Mouse (Mus musculus) liver, embryonic 13.5 days (tissue): ENCODE results near the gene Ttc41. TPM values are rescaled to one million over a fixed set of nuclear protein-coding genes. Genes with fewer than 3 reads are reported as not detected.
A peak's percentile ranks its signal among the peaks of the same experiment; 100 is the strongest.

Source experiments
- ATAC-seq: fragments of 200-750 bp; cut with Nextera tagmentation; 2 replicates; pipeline ENCODE4 v1.8.0; 2017; ENCODE audit warnings: low read depth, mild to moderate bottlenecking, moderate number of reproducible peaks, moderate library complexity
- DNase-seq: peaks from one replicate; pipeline ENCODE4 v3.0.0; 2022
- H3K27ac ChIP-seq: fragments of 300-500 bp; sonication (generic); 2 replicates; pipeline ENCODE4 v1.5.1; 2015; ENCODE audit warnings: moderate library complexity, mild to moderate bottlenecking, inconsistent platforms
- H3K27me3 ChIP-seq: fragments of 300-500 bp; sonication (generic); 2 replicates; pipeline ENCODE4 v1.6.1; 2015; ENCODE audit warnings: mild to moderate bottlenecking, inconsistent platforms
- H3K36me3 ChIP-seq: fragments of 300-500 bp; sonication (generic); 2 replicates; pipeline ENCODE4 v1.6.1; 2015; ENCODE audit warnings: mild to moderate bottlenecking, inconsistent platforms
- H3K4me1 ChIP-seq: fragments of 300-500 bp; sonication (generic); replicated peaks from 2 replicates; pipeline ENCODE4 v1.6.1; 2015; ENCODE audit warnings: inconsistent platforms
- H3K4me2 ChIP-seq: fragments of 300-500 bp; sonication (generic); 2 replicates; pipeline ENCODE4 v1.6.1; 2015; ENCODE audit warnings: inconsistent platforms, mild to moderate bottlenecking, moderate library complexity
- H3K4me3 ChIP-seq: fragments of 300-500 bp; sonication (generic); replicated peaks from 2 replicates; pipeline ENCODE4 v1.5.1; 2015; ENCODE audit warnings: mild to moderate bottlenecking, inconsistent platforms
- H3K9ac ChIP-seq: fragments of 300-500 bp; sonication (generic); 2 replicates; pipeline ENCODE4 v1.6.1; 2015; ENCODE audit warnings: mild to moderate bottlenecking, inconsistent platforms
- H3K9me3 ChIP-seq: fragments of 300-500 bp; sonication (generic); replicated peaks from 2 replicates; pipeline ENCODE4 v1.6.1; 2016; ENCODE audit warnings: inconsistent platforms
- WGBS: fragments of 180-500 bp; shearing (Covaris S2); methylation state at CpG from one replicate; pipeline ENCODE4 v1.1.7; 2015; ENCODE audit not compliant: insufficient replicate concordance; 5-methylcytosine and 5-hydroxymethylcytosine counted together
- polyA plus RNA-seq: library from polyadenylated mRNA; unstranded; fragments of >200 nt; fragmentation: Nextera tagmentation; extraction: Ambion mirVana; gene quantifications from 2 replicates; pipeline ENCODE4 v1.2.1, GENCODE M21; 2015

Gene Ttc41
- polyA plus RNA-seq, 1 experiment from 2014 or later = 0.69 TPM

- Histone ChIP-seq H3K9ac (peak overlapping the region; percentile 76), H3K4me2 (peak overlapping the region; percentile 83), H3K9me3 (no peaks in the 10 kb centered on the region), H3K36me3 (peaks cover 29% of the 10 kb centered on the region), H3K27ac (peak overlapping the region; percentile 90), H3K27me3 (no peaks in the 10 kb centered on the region), H3K4me3 (peak overlapping the region; percentile 89), H3K4me1 (peaks cover 51% of the 10 kb centered on the region)
- WGBS = 2% methylated on average over 33 of the region's 33 CpGs
- DNase-seq (peak; percentile 80), ATAC-seq (peak; percentile 76)
These were observed 526 bp downstream of the Ttc41 start for GRCm38 (mm10) chr10:86705922-86706752.

GRCm38 (mm10) chr10:86707134-86707533 is 1.5 kb downstream of the Ttc41 start:
- DNase-seq = no peak
- 61% methylated on average over 3 of the region's 3 CpGs for WGBS
- H3K4me3 ChIP-seq = peak overlapping the region; percentile 89; the same call in 1 of the 2 replicates
- H3K9ac ChIP-seq = peak overlapping the region; percentile 76
- no peaks in the 10 kb centered on the region for H3K9me3 ChIP-seq
- H3K36me3 ChIP-seq = peaks cover 20% of the 10 kb centered on the region
- H3K27ac ChIP-seq = peak overlapping the region; percentile 90; the same call in 1 of the 2 replicates
- H3K4me1 ChIP-seq = peaks cover 43% of the 10 kb centered on the region
- peak overlapping the region; percentile 83 for H3K4me2 ChIP-seq
- ATAC-seq = no peak
- H3K27me3 ChIP-seq = no peaks in the 10 kb centered on the region

- H3K4me3 ChIP-seq = no peak overlapping the region
- no peak for DNase-seq
- no peaks in the 10 kb centered on the region for H3K36me3 ChIP-seq
- no peak for ATAC-seq
- no peak overlapping the region for H3K4me2 ChIP-seq
- WGBS = 73% methylated on average over 3 of the region's 3 CpGs
- H3K9ac ChIP-seq = no peak overlapping the region
- H3K27me3 ChIP-seq = no peaks in the 10 kb centered on the region
- no peak overlapping the region for H3K27ac ChIP-seq
- H3K9me3 ChIP-seq = no peaks in the 10 kb centered on the region
- peaks cover 10% of the 10 kb centered on the region for H3K4me1 ChIP-seq
These were observed 6.5 kb downstream of the Ttc41 start for GRCm38 (mm10) chr10:86712156-86712555.

- H3K36me3 ChIP-seq = no peaks in the 10 kb centered on the region
- peaks cover 18% of the 10 kb centered on the region for H3K4me1 ChIP-seq
- H3K27me3 ChIP-seq = no peaks in the 10 kb centered on the region
- peak overlapping the region; percentile 67 for H3K4me2 ChIP-seq
- peak; percentile 77 for ATAC-seq
- H3K9me3 ChIP-seq = no peaks in the 10 kb centered on the region
- no peak overlapping the region; the same call in 1 of the 2 replicates for H3K9ac ChIP-seq
- H3K27ac ChIP-seq = peak overlapping the region; percentile 29
- peak overlapping the region; percentile 43 for H3K4me3 ChIP-seq
- peak; percentile 41 for DNase-seq
- 4% methylated on average over 12 of the region's 12 CpGs for WGBS
These were observed 22.0 kb downstream of the Ttc41 start for GRCm38 (mm10) chr10:86727548-86727980.

- DNase-seq = no peak
- WGBS = 71% methylated on average over 3 of the region's 3 CpGs
- H3K27me3 ChIP-seq = no peaks in the 10 kb centered on the region
- peak overlapping the region; percentile 67 for H3K4me2 ChIP-seq
- H3K36me3 ChIP-seq = no peaks in the 10 kb centered on the region
- no peaks in the 10 kb centered on the region for H3K9me3 ChIP-seq
- H3K4me3 ChIP-seq = no peak overlapping the region
- no peak overlapping the region for H3K9ac ChIP-seq
- H3K27ac ChIP-seq = peak overlapping the region; percentile 29
- ATAC-seq = no peak
- peaks cover 18% of the 10 kb centered on the region for H3K4me1 ChIP-seq
These were observed 22.6 kb downstream of the Ttc41 start for GRCm38 (mm10) chr10:86728176-86728575.

- peak overlapping the region; percentile 33 for H3K9ac ChIP-seq
- 9% methylated on average over 22 of the region's 22 CpGs for WGBS
- H3K27me3 ChIP-seq = no peaks in the 10 kb centered on the region
- H3K4me2 ChIP-seq = peak overlapping the region; percentile 67
- no peaks in the 10 kb centered on the region for H3K9me3 ChIP-seq
- ATAC-seq = 0 out of 2 replicates have a peak, but pooled peaks have one; percentile 37
- H3K4me1 ChIP-seq = peaks cover 18% of the 10 kb centered on the region
- peak; percentile 61 for DNase-seq
- peak overlapping the region; percentile 47 for H3K4me3 ChIP-seq
- H3K27ac ChIP-seq = no peak overlapping the region
- no peaks in the 10 kb centered on the region for H3K36me3 ChIP-seq
These were observed 25.4 kb downstream of the Ttc41 start for GRCm38 (mm10) chr10:86730823-86731499.

- Histone ChIP-seq H3K27ac (no peak overlapping the region), H3K4me1 (peaks cover 18% of the 10 kb centered on the region), H3K4me2 (peak overlapping the region; percentile 67), H3K4me3 (no peak overlapping the region), H3K36me3 (no peaks in the 10 kb centered on the region), H3K27me3 (no peaks in the 10 kb centered on the region), H3K9ac (no peak overlapping the region), H3K9me3 (no peaks in the 10 kb centered on the region)
- 42% methylated on average over 2 of the region's 2 CpGs for WGBS
- no peak for ATAC-seq
- DNase-seq = no peak
These were observed 25.9 kb downstream of the Ttc41 start for GRCm38 (mm10) chr10:86731500-86731863.

- no peaks in the 10 kb centered on the region for H3K36me3 ChIP-seq
- no peaks in the 10 kb centered on the region for H3K9me3 ChIP-seq
- H3K4me3 ChIP-seq = no peak overlapping the region
- 77% methylated on average over 4 of the region's 4 CpGs for WGBS
- H3K4me2 ChIP-seq = no peak overlapping the region
- no peak for ATAC-seq
- DNase-seq = no peak
- H3K9ac ChIP-seq = no peak overlapping the region
- no peaks in the 10 kb centered on the region for H3K27me3 ChIP-seq
- no peaks in the 10 kb centered on the region for H3K4me1 ChIP-seq
- no peak overlapping the region for H3K27ac ChIP-seq
These were observed 29.4 kb downstream of the Ttc41 start for GRCm38 (mm10) chr10:86735036-86735435.

- Histone ChIP-seq H3K27me3 (no peaks in the 10 kb centered on the region), H3K27ac (no peak overlapping the region), H3K36me3 (no peaks in the 10 kb centered on the region), H3K4me2 (no peak overlapping the region), H3K9me3 (no peaks in the 10 kb centered on the region), H3K4me3 (no peak overlapping the region), H3K9ac (no peak overlapping the region), H3K4me1 (no peaks in the 10 kb centered on the region)
- WGBS = 54% methylated on average over 2 of the region's 2 CpGs
- DNase-seq (no peak), ATAC-seq (no peak)
These were observed 37.3 kb downstream of the Ttc41 start for GRCm38 (mm10) chr10:86742918-86743317.

GRCm38 (mm10) chr10:86744306-86744705 is 38.7 kb downstream of the Ttc41 start:
- no peaks in the 10 kb centered on the region for H3K36me3 ChIP-seq
- H3K4me2 ChIP-seq = no peak overlapping the region
- H3K4me1 ChIP-seq = no peaks in the 10 kb centered on the region
- ATAC-seq (no peak), DNase-seq (no peak)
- H3K9ac ChIP-seq = no peak overlapping the region
- H3K4me3 ChIP-seq = no peak overlapping the region
- 70% methylated on average over 7 of the region's 7 CpGs for WGBS
- H3K27me3 ChIP-seq = no peaks in the 10 kb centered on the region
- H3K27ac ChIP-seq = no peak overlapping the region
- H3K9me3 ChIP-seq = no peaks in the 10 kb centered on the region

- Histone ChIP-seq H3K27me3 (no peaks in the 10 kb centered on the region), H3K4me2 (no peak overlapping the region), H3K4me3 (no peak overlapping the region), H3K27ac (no peak overlapping the region), H3K9ac (no peak overlapping the region), H3K36me3 (no peaks in the 10 kb centered on the region), H3K9me3 (no peaks in the 10 kb centered on the region), H3K4me1 (no peaks in the 10 kb centered on the region)
- ATAC-seq = no peak
- 63% methylated on average over 6 of the region's 6 CpGs for WGBS
- no peak for DNase-seq
These were observed 50.3 kb downstream of the Ttc41 start for GRCm38 (mm10) chr10:86755816-86756502.
